14 mouse cellular contexts compared by ENCODE assay signal in genomic region chr10:44160150-44160549, GRCm38 (mm10). TPM values are rescaled to one million over a fixed set of nuclear protein-coding genes. Genes with fewer than 3 reads are reported as not detected.
DNase-seq lines count a peak whose midpoint lies in the region; ATAC-seq lines count a peak whose summit lies in the region.
"Had no signal": no experiment of that assay in that cellular context is flagged by ENCODE, and none has a peak within 500 bp of the region (broad histone marks: within the 10 kb centered on the region; RNA-seq: fewer than 3 reads in every experiment).

No protein-coding gene starts in this region.

- WGBS in intestine, embryonic 14.5 days, result 51% methylated on average over 4 of the region's 4 CpGs
- 48% methylated on average over 4 of the region's 4 CpGs for WGBS in intestine, embryonic 15.5 days

- H3K27me3 ChIP-seq in intestine, embryonic 14.5 days (replicated peaks; ENCODE audit: control insufficient read depth, insufficient read depth, low read length), result no peaks in the 10 kb centered on the region
- H3K27me3 ChIP-seq in intestine, embryonic 15.5 days (replicated peaks), result no peaks in the 10 kb centered on the region
- H3K27me3 ChIP-seq: liver, embryonic 13.5 days; midbrain, embryonic 15.5 days had no signal

- H3K4me3 ChIP-seq in intestine, embryonic 14.5 days (ENCODE audit: low read depth, low read length), result no peak overlapping the region
- no peak overlapping the region for H3K4me3 ChIP-seq in intestine, embryonic 15.5 days (replicated peaks)
- H3K4me3 ChIP-seq: liver, embryonic 13.5 days; midbrain, embryonic 15.5 days had no signal

- no peak overlapping the region for H3K27ac ChIP-seq in intestine, embryonic 14.5 days (ENCODE audit: low read depth)
- H3K27ac ChIP-seq in intestine, embryonic 15.5 days, result no peak overlapping the region
- H3K27ac ChIP-seq: liver, embryonic 13.5 days; midbrain, embryonic 15.5 days had no signal

- H3K36me3 ChIP-seq in intestine, embryonic 14.5 days (ENCODE audit: control insufficient read depth, insufficient read depth, low read length), result no peaks in the 10 kb centered on the region
- no peaks in the 10 kb centered on the region for H3K36me3 ChIP-seq in intestine, embryonic 15.5 days
- H3K36me3 ChIP-seq: liver, embryonic 13.5 days; midbrain, embryonic 15.5 days had no signal

- no peak overlapping the region for H3K4me2 ChIP-seq in intestine, embryonic 14.5 days (ENCODE audit: low read length)
- H3K4me2 ChIP-seq in intestine, embryonic 15.5 days (replicated peaks), result no peak overlapping the region
- H3K4me2 ChIP-seq: liver, embryonic 13.5 days; midbrain, embryonic 15.5 days had no signal

- DNase-seq in cerebellum, postnatal 14 days, result peak; percentile 5 to 11
- no peak for DNase-seq in cerebellum, postnatal 4 days (ENCODE audit: low spot score in 2 of 2)
- DNase-seq in intestine, embryonic 14.5 days (ENCODE audit: low spot score), result peak; percentile 42
- peak; percentile 20 for DNase-seq in ES-CJ7 (ENCODE audit: low read depth, low spot score)
- DNase-seq in left cerebral cortex, adult 8-10 months (ENCODE audit: low spot score in 2 of 2), result peak; percentile 5 to 18
- no peak for DNase-seq in urinary bladder, postnatal 14 days (ENCODE audit: low spot score)
- no peak for DNase-seq in adrenal gland, postnatal 25 days
- DNase-seq: adrenal gland, postnatal 10 days; B cell, adult 2 months; cerebellum, adult 9-11 months; kidney, postnatal 25 days; liver, embryonic 13.5 days had no signal

- ATAC-seq in intestine, embryonic 14.5 days (replicated peaks; ENCODE audit: low FRiP score, low TSS enrichment, low read depth), result no peak
- ATAC-seq in intestine, embryonic 15.5 days, result no peak
- ATAC-seq: midbrain, embryonic 15.5 days had no signal

- no peak overlapping the region for H3K9ac ChIP-seq in intestine, embryonic 14.5 days (ENCODE audit: low read length)
- H3K9ac ChIP-seq in intestine, embryonic 15.5 days, result no peak overlapping the region
- H3K9ac ChIP-seq: liver, embryonic 13.5 days; midbrain, embryonic 15.5 days had no signal

- H3K4me1 ChIP-seq in intestine, embryonic 14.5 days (replicated peaks; ENCODE audit: control insufficient read depth, insufficient read depth, low read length), result no peaks in the 10 kb centered on the region
- no peaks in the 10 kb centered on the region for H3K4me1 ChIP-seq in intestine, embryonic 15.5 days (replicated peaks)
- H3K4me1 ChIP-seq: midbrain, embryonic 15.5 days had no signal

- no peaks in the 10 kb centered on the region for H3K9me3 ChIP-seq in intestine, embryonic 14.5 days (ENCODE audit: control insufficient read depth, low read length)
- no peaks in the 10 kb centered on the region for H3K9me3 ChIP-seq in intestine, embryonic 15.5 days
- H3K9me3 ChIP-seq: liver, embryonic 13.5 days; midbrain, embryonic 15.5 days had no signal

RNA-seq across cellular contexts. Expression of gene Crybg1, which starts 11.5 kb away (rescaled TPM):
- polyA plus RNA-seq in intestine, embryonic 14.5 days (2014; fragmentation: Nextera tagmentation; extraction: Ambion mirVana), result 0.43 and 0.54 TPM in 2 replicates
- polyA plus RNA-seq in intestine, embryonic 15.5 days (2015; fragmentation: Nextera tagmentation; extraction: Ambion mirVana), result 0.62 and 0.76 TPM in 2 replicates
- under 1 TPM; 0.59 to 0.85 (median 0.67) TPM for total RNA-seq in left cerebral cortex, adult 8-10 months (2022)
- 0.67 and 0.85 TPM in 2 replicates for total RNA-seq in adrenal gland, postnatal 25 days (2021)

Comparison
In these comparisons a context has a peak if more than half of its experiments do, and no peak if none do; other contexts are left out.
1. DNase-seq: peak in cerebellum, postnatal 14 days (2 of 2), intestine, embryonic 14.5 days (single experiment), ES-CJ7 (single experiment) and left cerebral cortex, adult 8-10 months (2 of 2); none in cerebellum, postnatal 4 days (0 of 2), urinary bladder, postnatal 14 days (single experiment) and adrenal gland, postnatal 25 days (single experiment).